Mouse (Mus musculus): ENCODE results near the gene Kctd15. TPM values are rescaled to one million over a fixed set of nuclear protein-coding genes. Genes with fewer than 3 reads are reported as not detected.

The Kctd15 gene
- polyA plus RNA-seq (2017; shearing (Covaris generic)): not detected

GRCm38 (mm10) chr7:34656632-34657031 lies at the start of gene Kctd15:
Kctd15 (minus strand) TSS chr7:34656732.
- ATAC-seq: no peak

GRCm38 (mm10) chr7:34704401-34704800 lies 47.9 kb upstream of the Kctd15 start:
- no peak for ATAC-seq

- no peak for ATAC-seq
Observed at GRCm38 (mm10) chr7:34703437-34703836, 46.9 kb upstream of the Kctd15 start.

- no peak for ATAC-seq
Observed at GRCm38 (mm10) chr7:34702718-34703351, 46.3 kb upstream of the Kctd15 start.

GRCm38 (mm10) chr7:34699888-34700287 lies 43.4 kb upstream of the Kctd15 start:
- ATAC-seq: no peak

GRCm38 (mm10) chr7:34698221-34698620 lies 41.7 kb upstream of the Kctd15 start:
- no peak for ATAC-seq

- no peak for ATAC-seq
Observed at GRCm38 (mm10) chr7:34696086-34696485, 39.6 kb upstream of the Kctd15 start.

GRCm38 (mm10) chr7:34694898-34695297 lies 38.4 kb upstream of the Kctd15 start:
- no peak for ATAC-seq

GRCm38 (mm10) chr7:34693916-34694315 lies 37.4 kb upstream of the Kctd15 start:
- no peak for ATAC-seq

- no peak for ATAC-seq
Observed at GRCm38 (mm10) chr7:34693072-34693471, 36.5 kb upstream of the Kctd15 start.

GRCm38 (mm10) chr7:34690111-34690510 lies 33.6 kb upstream of the Kctd15 start:
- no peak for ATAC-seq

GRCm38 (mm10) chr7:34689028-34689427 lies 32.5 kb upstream of the Kctd15 start:
- ATAC-seq: no peak

GRCm38 (mm10) chr7:34685801-34686200 lies 29.3 kb upstream of the Kctd15 start:
- no peak for ATAC-seq

GRCm38 (mm10) chr7:34685176-34685575 lies 28.6 kb upstream of the Kctd15 start:
- ATAC-seq: no peak

GRCm38 (mm10) chr7:34680771-34681421 lies 24.4 kb upstream of the Kctd15 start:
- ATAC-seq: no peak

- ATAC-seq: no peak
Observed at GRCm38 (mm10) chr7:34679886-34680285, 23.4 kb upstream of the Kctd15 start.

- peak; percentile 66 for ATAC-seq
Observed at GRCm38 (mm10) chr7:34675831-34676514, 19.4 kb upstream of the Kctd15 start.

- ATAC-seq: no peak
Observed at GRCm38 (mm10) chr7:34675120-34675790, 18.7 kb upstream of the Kctd15 start.

GRCm38 (mm10) chr7:34672916-34673315 lies 16.4 kb upstream of the Kctd15 start:
- no peak for ATAC-seq

GRCm38 (mm10) chr7:34671911-34672310 lies 15.4 kb upstream of the Kctd15 start:
- ATAC-seq: peak; percentile 94

- no peak for ATAC-seq
Observed at GRCm38 (mm10) chr7:34670778-34671177, 14.2 kb upstream of the Kctd15 start.

GRCm38 (mm10) chr7:34669336-34669735 lies 12.8 kb upstream of the Kctd15 start:
- ATAC-seq: no peak

GRCm38 (mm10) chr7:34667874-34668273 lies 11.3 kb upstream of the Kctd15 start:
- no peak for ATAC-seq
